In genomic region chr9:106456325-106457162, GRCm38 (mm10) we compare ENCODE assay signal across 10 mouse cellular contexts. TPM values are rescaled to one million over a fixed set of nuclear protein-coding genes. Genes with fewer than 3 reads are reported as not detected.
DNase-seq lines count a peak whose midpoint lies in the region; ATAC-seq and TF ChIP-seq lines count a peak whose summit lies in the region.
"Had no signal": no experiment of that assay in that cellular context is flagged by ENCODE, and none has a peak within 500 bp of the region (broad histone marks: within the 10 kb centered on the region; RNA-seq: fewer than 3 reads in every experiment).

No protein-coding gene starts in this region.

- in situ Hi-C loops in ES-E14 (cut with MboI; ENCODE audit: low sequenced_read_pairs in 2 of 2, unreplicated experiment in 2 of 2): no loop called here

- peak; percentile 93 for DNase-seq in heart, adult 11 months
- DNase-seq in heart, postnatal 10 days: no peak
- no peak for DNase-seq in ES-E14 (ENCODE audit: low read depth, low spot score)
- peak; percentile 67 for DNase-seq in forebrain, embryonic 14.5 days (ENCODE audit: low spot score)
- DNase-seq in layer of hippocampus, adult 8-10 months (ENCODE audit: low spot score in 2 of 2): no peak
- DNase-seq in urinary bladder, postnatal 4 days (ENCODE audit: low spot score in 2 of 2): no peak

- H3K9ac ChIP-seq in ES-E14 (ENCODE audit: insufficient read depth, low read depth, low read length, poor library complexity, severe bottlenecking): peak overlapping the region; percentile 60; the same call in 1 of the 2 replicates
- peak overlapping the region; percentile 79 for H3K9ac ChIP-seq in forebrain, embryonic 14.5 days (ENCODE audit: low read length)
- H3K9ac ChIP-seq in limb, embryonic 15.5 days: no peak overlapping the region

- peaks cover 14 to 42% of the 10 kb centered on the region in 2 experiments for H3K4me1 ChIP-seq in ES-E14 (ENCODE audit: control insufficient read depth in 2 of 2, insufficient read depth in 2 of 2, low read length in 2 of 2, poor library complexity in 1 of 2)
- peaks cover 38% of the 10 kb centered on the region for H3K4me1 ChIP-seq in forebrain, embryonic 14.5 days (ENCODE audit: control insufficient read depth, insufficient read depth, low read length)
- peaks cover 70% of the 10 kb centered on the region for H3K4me1 ChIP-seq in limb, embryonic 15.5 days

- 27% methylated on average over 15 of the region's 15 CpGs for WGBS in forebrain, embryonic 14.5 days
- WGBS in limb, embryonic 15.5 days: 42% methylated on average over 15 of the region's 15 CpGs

- H3K36me3 ChIP-seq in ES-E14 (ENCODE audit: control insufficient read depth, insufficient read depth, low read length, poor library complexity, severe bottlenecking): peaks cover 12% of the 10 kb centered on the region
- H3K36me3 ChIP-seq in forebrain, embryonic 14.5 days (ENCODE audit: control insufficient read depth, insufficient read depth, low read length): peaks cover 19% of the 10 kb centered on the region
- peaks cover 20% of the 10 kb centered on the region for H3K36me3 ChIP-seq in limb, embryonic 15.5 days

- ATAC-seq in forebrain, embryonic 14.5 days: no peak
- ATAC-seq in limb, embryonic 15.5 days (ENCODE audit: insufficient number of reproducible peaks, low FRiP score, low TSS enrichment, low read depth): no peak
- no peak for ATAC-seq in activated CD4-positive, CD25-positive, alpha-beta regulatory T cell, adult 4 months

- intact Hi-C loops in heart, postnatal 10 days (cut with DNase I): no loop called here

- H3K9me3 ChIP-seq in ES-E14 (ENCODE audit: control insufficient read depth, insufficient read depth, low read depth, low read length): no peaks in the 10 kb centered on the region
- no peaks in the 10 kb centered on the region for H3K9me3 ChIP-seq in forebrain, embryonic 14.5 days (replicated peaks; ENCODE audit: control insufficient read depth, low read length)
- H3K9me3 ChIP-seq in limb, embryonic 15.5 days: no peaks in the 10 kb centered on the region

- H3K27me3 ChIP-seq in forebrain, embryonic 14.5 days (replicated peaks; ENCODE audit: control insufficient read depth, insufficient read depth, low read length): no peaks in the 10 kb centered on the region
- no peaks in the 10 kb centered on the region for H3K27me3 ChIP-seq in limb, embryonic 15.5 days

- H3K4me3 ChIP-seq in ES-E14 (ENCODE audit: insufficient read depth in 1 of 2, low read depth in 1 of 2, low read length in 2 of 2, poor library complexity in 1 of 2, severe bottlenecking in 1 of 2): no peak overlapping the region; a peak in 1 of 4 replicates
- H3K4me3 ChIP-seq in forebrain, embryonic 14.5 days (ENCODE audit: low read depth, low read length): peak overlapping the region; percentile 70
- H3K4me3 ChIP-seq in limb, embryonic 15.5 days: peak overlapping the region; percentile 2; the same call in 1 of the 2 replicates

- peak overlapping the region; percentile 61; the same call in 1 of the 2 replicates for H3K27ac ChIP-seq in ES-E14 (ENCODE audit: insufficient read depth, low read depth, low read length, poor library complexity, severe bottlenecking)
- peak overlapping the region; percentile 74 for H3K27ac ChIP-seq in forebrain, embryonic 14.5 days (ENCODE audit: low read depth, low read length)
- peak overlapping the region; percentile 89 for H3K27ac ChIP-seq in limb, embryonic 15.5 days

- H3K4me2 ChIP-seq in forebrain, embryonic 14.5 days (ENCODE audit: low read length): peak overlapping the region; percentile 99
- peak overlapping the region; percentile 94; the same call in 1 of the 2 replicates for H3K4me2 ChIP-seq in limb, embryonic 15.5 days

TF ChIP-seq in ES-E14, 5 proteins besides CTCF, POLR2A, EP300 and RAD21:
- TF ChIP-seq MAFK (IDR thresholded peaks at IDR 0.05; ENCODE audit: insufficient read depth, low read depth, low read length) (no peak), ZC3H11A (IDR thresholded peaks at IDR 0.05; ENCODE audit: borderline replicate concordance, low read depth, low read length) (no peak), CHD2 (IDR thresholded peaks at IDR 0.05; ENCODE audit: low read depth, low read length) (no peak), ZNF384 (IDR thresholded peaks at IDR 0.05; ENCODE audit: low read depth, low read length) (no peak), HCFC1 (IDR thresholded peaks at IDR 0.05; ENCODE audit: borderline replicate concordance, insufficient read depth, low read length) (no peak)

RNA-seq across cellular contexts. Expression of gene Pcbp4, which starts 3.5 kb away (rescaled TPM):
- 10 to 100 TPM; 77.4 to 89.6 TPM for total RNA-seq in heart, postnatal 10 days (2021)
- total RNA-seq in ES-E14 (2012; rRNA removed): 140 and 176 TPM in 2 replicates
- polyA plus RNA-seq in forebrain, embryonic 14.5 days (2014; fragmentation: Nextera tagmentation; extraction: Ambion mirVana): 199 and 226 TPM in 2 replicates
- 83.2 and 91.4 TPM in 2 replicates for polyA plus RNA-seq in limb, embryonic 15.5 days (2015; fragmentation: Nextera tagmentation; extraction: Ambion mirVana)
- 100 to 1,000 TPM; 186 to 215 (median 199) TPM for total RNA-seq in layer of hippocampus, adult 8-10 months (2022)
- polyA plus RNA-seq in activated CD4-positive, CD25-positive, alpha-beta regulatory T cell, adult 4 months (2017; shearing (Covaris generic)): 1 to 10 TPM; 4.5 to 4.8 TPM

RNA-seq across cellular contexts. Expression of gene Abhd14a, which starts 9.1 kb away (rescaled TPM):
- 10 to 100 TPM; 20.0 to 22.4 TPM for total RNA-seq in heart, postnatal 10 days (2021)
- total RNA-seq in ES-E14 (2012; rRNA removed): 23.0 and 55.6 TPM in 2 replicates
- polyA plus RNA-seq in forebrain, embryonic 14.5 days (2014; fragmentation: Nextera tagmentation; extraction: Ambion mirVana): 51.9 and 60.2 TPM in 2 replicates
- 75.0 TPM in 2 replicates for polyA plus RNA-seq in limb, embryonic 15.5 days (2015; fragmentation: Nextera tagmentation; extraction: Ambion mirVana)
- 10 to 100 TPM; 35.6 to 44.4 (median 40.2) TPM for total RNA-seq in layer of hippocampus, adult 8-10 months (2022)
- polyA plus RNA-seq in activated CD4-positive, CD25-positive, alpha-beta regulatory T cell, adult 4 months (2017; shearing (Covaris generic)): 10 to 100 TPM; 12.7 to 13.0 TPM

RNA-seq across cellular contexts. Expression of gene Gpr62, which starts 9.2 kb away (rescaled TPM):
- under 1 TPM in 1 of 2 experiments, not detected in 1; 0.12 TPM for total RNA-seq in heart, postnatal 10 days (2021)
- 0.22 and 0.58 TPM in 2 replicates for total RNA-seq in ES-E14 (2012; rRNA removed)
- polyA plus RNA-seq in forebrain, embryonic 14.5 days (2014; fragmentation: Nextera tagmentation; extraction: Ambion mirVana): 0.56 and 0.89 TPM in 2 replicates
- 0.37 and 0.55 TPM in 2 replicates for polyA plus RNA-seq in limb, embryonic 15.5 days (2015; fragmentation: Nextera tagmentation; extraction: Ambion mirVana)
- total RNA-seq in layer of hippocampus, adult 8-10 months (2022): 10 to 100 TPM in 3 of 4 experiments, 1 to 10 TPM in 1; 9.4 to 12.4 (median 10.6) TPM
- not detected for polyA plus RNA-seq in activated CD4-positive, CD25-positive, alpha-beta regulatory T cell, adult 4 months (2017; shearing (Covaris generic))
- total RNA-seq: common myeloid progenitor, adult 5-6 weeks; neutrophil, adult 5-6 weeks had no signal

RNA-seq across cellular contexts. Expression of gene Abhd14b, which starts 9.3 kb away (rescaled TPM):
- 1 to 10 TPM; 4.6 to 6.2 TPM for total RNA-seq in heart, postnatal 10 days (2021)
- total RNA-seq in ES-E14 (2012; rRNA removed): 1.9 and 4.2 TPM in 2 replicates
- polyA plus RNA-seq in forebrain, embryonic 14.5 days (2014; fragmentation: Nextera tagmentation; extraction: Ambion mirVana): 5.5 and 5.9 TPM in 2 replicates
- 38.9 and 40.8 TPM in 2 replicates for polyA plus RNA-seq in limb, embryonic 15.5 days (2015; fragmentation: Nextera tagmentation; extraction: Ambion mirVana)
- 10 to 100 TPM; 14.7 to 17.7 (median 17.0) TPM for total RNA-seq in layer of hippocampus, adult 8-10 months (2022)
- 10 to 100 TPM in 1 of 2 experiments, 1 to 10 TPM in 1; 8.1 to 10.1 TPM for polyA plus RNA-seq in activated CD4-positive, CD25-positive, alpha-beta regulatory T cell, adult 4 months (2017; shearing (Covaris generic))

RNA-seq across cellular contexts. Expression of gene Acy1, which starts 18.4 kb away (rescaled TPM):
- total RNA-seq in heart, postnatal 10 days (2021): 10 to 100 TPM; 17.0 to 17.8 TPM
- total RNA-seq in ES-E14 (2012; rRNA removed): 28.8 and 40.3 TPM in 2 replicates
- 29.4 and 36.8 TPM in 2 replicates for polyA plus RNA-seq in forebrain, embryonic 14.5 days (2014; fragmentation: Nextera tagmentation; extraction: Ambion mirVana)
- polyA plus RNA-seq in limb, embryonic 15.5 days (2015; fragmentation: Nextera tagmentation; extraction: Ambion mirVana): 42.2 and 48.6 TPM in 2 replicates
- 10 to 100 TPM; 14.0 to 21.3 (median 15.0) TPM for total RNA-seq in layer of hippocampus, adult 8-10 months (2022)
- polyA plus RNA-seq in activated CD4-positive, CD25-positive, alpha-beta regulatory T cell, adult 4 months (2017; shearing (Covaris generic)): 1 to 10 TPM; 9.3 to 10.0 TPM

Comparison
In these comparisons a context has a peak if more than half of its experiments do, and no peak if none do; other contexts are left out.
1. DNase-seq: peak in heart, adult 11 months (single experiment) and forebrain, embryonic 14.5 days (single experiment); none in heart, postnatal 10 days (0 of 2), ES-E14 (single experiment), layer of hippocampus, adult 8-10 months (0 of 2) and urinary bladder, postnatal 4 days (0 of 2).
2. H3K4me3 ChIP-seq: peak in forebrain, embryonic 14.5 days (single experiment) and limb, embryonic 15.5 days (single experiment); none in ES-E14 (0 of 2).
3. Peak in every context shown above with its lines, with median percentiles within 50 percentile points of each other: H3K27ac ChIP-seq.